Mouse (Mus musculus) T-cell, adult 2 months (primary cell): ENCODE results near the gene Olfr67.
"Not testable (repeated sequence)": the region's sequence is repeated elsewhere in the genome, so short reads cannot be mapped to it uniquely, and the experiment has no call there.

Experiments used
- DNase-seq: peaks from one replicate; pipeline ENCODE4 v3.0.0; 2022; ENCODE audit warnings: low spot score

Gene Olfr67

GRCm38 (mm10) chr7:103767687-103768086 lies 23.9 kb downstream of the Olfr67 start:
- DNase-seq: not testable (repeated sequence)

- DNase-seq: not testable (repeated sequence)
Observed at GRCm38 (mm10) chr7:103762212-103762611, 29.4 kb downstream of the Olfr67 start.

- no peak for DNase-seq
Observed at GRCm38 (mm10) chr7:103757233-103757632, 34.4 kb downstream of the Olfr67 start, which contains the start of gene Olfr630. TSS of gene Olfr630 (minus strand) at chr7:103757333.

DNA sequence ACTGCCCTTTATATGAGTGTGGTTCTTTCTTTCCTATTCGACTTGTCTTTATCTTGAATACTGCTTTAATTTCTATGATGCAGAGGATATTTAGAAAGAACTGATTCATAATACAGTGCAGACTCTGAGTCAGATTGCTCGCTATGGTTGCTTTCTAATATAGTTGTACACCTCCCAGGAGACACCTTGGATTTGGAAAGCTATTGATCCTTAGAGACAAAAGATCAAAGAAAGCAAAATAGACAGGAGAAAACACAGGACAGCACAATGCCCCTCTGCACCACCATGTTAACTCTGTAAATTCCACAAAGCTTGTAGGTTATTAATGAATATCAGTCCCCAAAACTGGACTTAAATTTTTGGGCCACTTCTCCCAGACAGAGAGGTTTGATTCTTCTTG lies 46.8 kb downstream of the Olfr67 start, which contains the start of gene Olfr629:
Gene Olfr629, minus strand, starts transcription at position 101 of the 400 bp plus-strand sequence.
- DNase-seq: no peak
